Mouse (Mus musculus) thymus, adult 2 months (tissue): Measurements from ENCODE around the gene Nars2.

ENCODE experiments used
- CTCF ChIP-seq: fragments of 200-500 bp; IDR thresholded peaks from 2 replicates; pipeline ENCODE4 v1.5.1; 2012; ENCODE audit warnings: mild to moderate bottlenecking, control low read depth, low read length, moderate library complexity, borderline replicate concordance; ENCODE audit not compliant: control insufficient read depth, poor library complexity, insufficient read depth; ENCODE audit errors: extremely low read depth
- POLR2A ChIP-seq: fragments of 200-500 bp; IDR thresholded peaks from 2 replicates; pipeline ENCODE4 v1.6.1; 2012; ENCODE audit warnings: mild to moderate bottlenecking, low read length, control low read depth, moderate library complexity; ENCODE audit not compliant: control insufficient read depth, poor library complexity, insufficient read depth; ENCODE audit errors: extremely low read depth

DNA sequence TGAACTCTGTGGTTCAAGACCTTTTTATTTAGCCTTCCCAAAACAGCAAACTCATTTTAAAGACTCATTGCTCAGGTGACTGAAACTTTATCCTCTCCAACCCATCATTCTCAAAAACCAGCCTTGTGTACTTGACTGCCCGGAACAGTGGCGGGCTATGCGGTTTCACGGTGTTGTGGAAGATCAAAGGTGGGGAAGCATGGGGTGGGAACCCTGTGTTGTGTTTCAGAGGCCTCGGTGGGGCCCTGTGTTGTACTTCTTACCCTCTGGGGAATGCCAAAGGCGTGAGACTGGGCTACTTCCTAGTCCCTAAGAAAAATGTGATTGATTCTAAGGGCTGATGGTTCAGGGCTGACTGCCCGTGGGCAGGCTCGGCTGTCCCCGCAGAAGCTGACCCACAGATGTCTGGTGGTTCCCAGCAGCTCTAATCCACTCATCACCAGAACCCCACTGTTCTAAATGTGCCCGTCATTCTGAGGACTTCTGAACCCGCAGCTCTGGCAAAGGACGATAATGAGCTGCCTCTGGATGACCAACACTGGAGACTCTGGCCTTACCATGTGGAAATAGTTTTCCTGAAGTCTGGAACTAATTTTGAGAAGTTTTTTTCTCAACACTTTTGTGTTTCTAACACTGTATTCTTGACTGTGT is 40.9 kb upstream of the Nars2 start:
- no peak for TF ChIP-seq CTCF
- TF ChIP-seq POLR2A, result no peak
